Mouse (Mus musculus): ENCODE data around the gene Gtsf1. TPM values are rescaled to one million over a fixed set of nuclear protein-coding genes. Genes with fewer than 3 reads are reported as not detected.

Gtsf1 gene
- not detected for polyA plus RNA-seq (2017; shearing (Covaris generic))

DNA sequence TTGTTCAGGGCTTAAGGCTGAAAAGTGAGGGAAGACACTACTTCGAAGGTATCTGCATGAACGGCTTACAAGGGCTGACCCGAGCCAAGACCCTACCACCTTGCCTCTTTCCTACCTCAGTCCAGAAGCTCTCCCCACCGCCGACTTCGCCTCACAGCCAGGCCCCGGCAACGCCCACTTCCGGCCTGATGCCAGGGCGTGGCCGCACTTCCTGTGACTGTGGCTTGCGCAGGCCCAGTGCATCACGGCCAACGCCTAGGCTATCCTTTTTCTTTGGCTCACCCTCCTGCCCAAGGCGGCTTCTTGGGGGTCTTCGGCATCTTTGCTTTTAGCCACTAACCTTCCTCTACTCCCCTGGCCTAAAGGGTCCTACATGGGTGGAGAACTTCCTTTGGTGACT is at the start of gene Gtsf1:
Gene Gtsf1 (minus strand): TSS at position 230 of the 400 bp plus-strand sequence.

DNA sequence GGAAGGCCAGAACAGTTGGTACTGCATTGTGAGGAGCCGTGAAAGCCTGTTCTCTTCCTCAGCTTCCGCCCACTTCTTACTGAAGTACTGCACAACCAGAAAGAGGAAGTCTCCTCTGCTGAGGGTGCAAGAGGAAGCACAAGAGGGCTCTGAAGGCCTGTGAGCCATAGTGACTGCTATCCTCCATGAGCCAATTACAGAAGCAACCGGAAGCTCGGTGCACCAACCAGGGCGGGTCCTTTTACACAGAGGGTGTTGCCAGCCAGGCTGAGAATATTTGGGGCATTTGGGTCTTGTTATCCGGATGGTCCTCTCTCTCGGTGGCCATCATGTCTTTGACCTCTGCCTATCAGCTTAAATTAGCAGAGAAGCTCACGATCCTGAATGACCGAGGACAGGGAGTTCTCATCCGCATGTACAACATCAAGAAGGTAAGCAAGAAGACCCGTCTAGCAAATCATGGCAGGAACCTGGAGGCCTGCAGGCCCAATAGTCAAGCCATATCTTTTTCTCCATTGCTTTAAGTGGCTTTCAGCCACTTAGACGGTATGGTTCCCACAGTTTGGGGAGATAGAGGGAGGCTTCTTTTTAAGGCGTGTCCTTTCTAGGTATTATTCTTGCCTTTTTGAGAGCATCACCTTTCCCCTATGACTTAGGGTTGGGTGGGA is 23.4 kb upstream of the Gtsf1 start, which contains the start of gene Nckap1l:
Gene Nckap1l (plus strand): TSS at position 244 of the 668 bp plus-strand sequence.

DNA sequence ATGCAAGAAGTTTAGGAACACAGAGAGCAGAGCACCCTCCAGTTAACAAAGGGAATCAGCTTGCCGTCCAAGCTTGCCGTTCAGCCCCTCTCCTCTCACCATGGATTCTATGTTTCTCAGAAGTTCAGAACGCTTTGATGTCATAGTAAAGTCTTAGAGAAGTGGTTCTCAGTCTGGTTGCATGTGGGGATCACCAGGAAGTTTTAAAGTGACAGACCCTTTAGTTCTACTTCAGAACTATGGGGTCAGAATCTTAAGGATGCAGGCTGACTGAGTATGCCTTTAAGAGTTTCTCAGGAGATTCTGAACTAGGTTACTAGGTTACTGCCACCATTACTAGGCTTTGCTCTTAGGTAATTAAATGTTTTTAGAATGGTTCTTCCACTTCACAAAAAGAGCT is 18.1 kb upstream of the Gtsf1 start, which contains the start of gene Gtsf2:
Gene Gtsf2 (minus strand): TSS at position 101 of the 400 bp plus-strand sequence.

DNA sequence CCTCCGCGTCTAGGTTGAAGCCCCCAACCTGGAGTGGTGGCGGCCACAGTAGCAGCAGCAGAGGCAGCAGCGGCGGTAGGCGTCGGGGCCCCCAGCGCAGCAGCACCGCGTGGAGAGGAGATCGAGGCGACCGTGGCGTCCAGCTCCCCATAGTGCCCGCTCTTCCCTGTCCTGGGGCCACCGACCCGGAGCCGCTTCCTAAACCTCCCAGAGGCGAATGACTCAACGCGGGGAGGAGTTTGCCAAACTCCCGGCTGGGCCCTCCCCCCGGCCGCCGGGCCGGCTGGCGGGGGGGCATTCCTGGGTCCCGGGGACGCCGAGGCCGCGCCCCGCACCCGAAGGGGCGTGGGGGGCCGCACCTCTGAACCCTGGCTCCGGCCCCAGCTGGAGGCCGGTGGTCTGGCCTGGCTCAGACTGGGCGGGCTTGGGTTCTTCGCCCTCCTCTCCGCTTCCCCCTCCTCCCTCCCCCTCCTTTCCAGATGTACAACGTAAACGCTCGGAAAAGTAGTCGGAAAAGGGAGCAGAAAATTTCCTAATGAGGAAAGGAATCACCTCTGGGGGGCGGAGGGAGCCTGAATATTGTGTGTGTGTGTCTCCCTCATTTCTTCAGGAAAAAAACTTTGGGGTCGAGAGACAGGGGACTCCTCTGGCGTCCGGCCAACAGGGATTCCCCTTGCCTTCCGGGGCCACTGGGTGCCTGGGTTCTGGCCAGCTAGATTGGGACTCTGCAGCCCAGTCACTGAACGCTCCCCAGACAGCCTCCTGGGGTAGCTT is 63.7 kb downstream of the Gtsf1 start, which contains the start of gene Itga5:
Gene Itga5 (minus strand): TSS at position 388 of the 774 bp plus-strand sequence.

Other genes with a start within 250 kb of the Gtsf1 start
- gene Cbx5, start 190.7 kb downstream of the Gtsf1 start, polyA plus RNA-seq (2017; shearing (Covaris generic)) = 16.3 TPM
- 171 TPM for gene Hnrnpa1, start 190.0 kb downstream of the Gtsf1 start, polyA plus RNA-seq (2017; shearing (Covaris generic))
- gene Nfe2, start 172.1 kb downstream of the Gtsf1 start, polyA plus RNA-seq (2017; shearing (Covaris generic)) = 0.78 TPM
- 191 TPM for gene Copz1, start 157.8 kb downstream of the Gtsf1 start, polyA plus RNA-seq (2017; shearing (Covaris generic))
- gene Gpr84, start 119.9 kb downstream of the Gtsf1 start, polyA plus RNA-seq (2017; shearing (Covaris generic)) = not detected
- gene Zfp385a, start 90.4 kb downstream of the Gtsf1 start, polyA plus RNA-seq (2017; shearing (Covaris generic)) = not detected
- gene Itga5, start 63.7 kb downstream of the Gtsf1 start, polyA plus RNA-seq (2017; shearing (Covaris generic)) = 5.6 TPM
- not detected for gene Gtsf2, start 18.0 kb upstream of the Gtsf1 start, polyA plus RNA-seq (2017; shearing (Covaris generic))
- 174 TPM for gene Nckap1l, start 23.3 kb upstream of the Gtsf1 start, polyA plus RNA-seq (2017; shearing (Covaris generic))
- gene Pde1b, start 72.6 kb upstream of the Gtsf1 start, polyA plus RNA-seq (2017; shearing (Covaris generic)) = 2.6 TPM
- not detected for gene Ppp1r1a, start 107.5 kb upstream of the Gtsf1 start, polyA plus RNA-seq (2017; shearing (Covaris generic))
- not detected for gene Glycam1, start 134.6 kb upstream of the Gtsf1 start, polyA plus RNA-seq (2017; shearing (Covaris generic))

Measured in CD4-positive, CD25-positive, alpha-beta regulatory T cell, adult 9 weeks (primary cell).